Mouse (Mus musculus): ENCODE results near the gene Ncf4. TPM values are rescaled to one million over a fixed set of nuclear protein-coding genes. Genes with fewer than 3 reads are reported as not detected.

Gene Ncf4
- polyA plus RNA-seq (2015; fragmentation: Nextera tagmentation; extraction: Ambion mirVana): 9.0 and 9.2 TPM in 2 replicates

DNA sequence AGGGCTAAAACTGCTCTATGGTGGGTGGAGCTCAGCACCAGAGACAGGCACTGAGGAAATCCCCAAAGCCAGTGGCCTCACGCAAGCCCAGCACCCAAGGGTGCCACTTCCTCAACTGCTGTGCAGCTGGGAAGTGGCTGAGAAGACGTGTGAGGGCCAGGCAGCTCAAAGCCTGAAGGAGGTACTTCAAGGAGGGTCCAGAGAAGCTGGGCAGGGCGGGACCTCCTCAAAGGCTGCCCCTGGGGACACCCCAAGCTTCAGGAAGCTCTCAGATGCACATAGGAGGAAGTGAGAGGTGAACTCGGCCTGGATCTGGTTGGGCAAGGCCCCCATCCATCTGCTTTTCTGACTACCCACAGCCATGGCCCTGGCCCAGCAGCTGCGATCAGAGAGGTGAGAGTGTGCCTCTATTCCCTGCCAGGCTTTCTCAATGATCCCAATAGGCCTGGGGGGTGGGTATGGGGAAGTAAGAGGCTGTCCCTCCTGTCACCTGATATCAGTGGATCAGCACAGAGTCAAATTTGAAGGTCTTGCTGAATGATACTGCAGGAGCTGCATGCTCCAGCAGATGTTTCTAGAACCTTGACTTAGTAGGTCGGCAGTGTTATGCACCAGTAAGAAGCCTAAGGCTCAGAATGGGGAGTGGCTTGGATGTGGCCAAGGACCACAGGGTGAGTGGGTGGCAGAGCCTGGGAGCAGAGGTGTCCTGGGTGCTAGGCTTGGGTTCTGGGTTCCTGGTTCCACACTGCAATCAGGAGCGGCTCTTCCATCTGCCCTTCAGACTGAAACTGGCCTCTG is at the start of gene Ncf4:
Gene Ncf4, plus strand, starts transcription at position 107 of the 798 bp plus-strand sequence.
- H3K36me3 ChIP-seq: no peaks in the 10 kb centered on the region
- H3K27ac ChIP-seq: peak within 1 kb of the TSS; percentile 57; the same call in 1 of the 2 replicates
- H3K4me1 ChIP-seq: peaks cover 10% of the 10 kb centered on the region
- H3K9me3 ChIP-seq: no peaks in the 10 kb centered on the region
- no peak within 1 kb of the TSS for H3K9ac ChIP-seq
- H3K27me3 ChIP-seq (replicated peaks): no peaks in the 10 kb centered on the region
- ATAC-seq (ENCODE audit: insufficient read depth, low FRiP score, low read depth): no peak
- H3K4me2 ChIP-seq: no peak within 1 kb of the TSS
- H3K4me3 ChIP-seq (replicated peaks): no peak within 1 kb of the TSS
- 60% methylated on average over 7 of the region's 7 CpGs for WGBS

- no peak overlapping the region for H3K4me3 ChIP-seq (replicated peaks)
- no peak overlapping the region for H3K9ac ChIP-seq
- ATAC-seq (ENCODE audit: insufficient read depth, low FRiP score, low read depth): no peak
- H3K27me3 ChIP-seq (replicated peaks): 0 out of 2 replicates have a peak, but pooled peaks cover 2% of the 10 kb centered on the region
- H3K27ac ChIP-seq: no peak overlapping the region
- no peaks in the 10 kb centered on the region for H3K9me3 ChIP-seq
- no peaks in the 10 kb centered on the region for H3K4me1 ChIP-seq
- 70% methylated on average over 28 of the region's 28 CpGs for WGBS
- H3K36me3 ChIP-seq: no peaks in the 10 kb centered on the region
- H3K4me2 ChIP-seq: no peak overlapping the region
Measured at GRCm38 (mm10) chr15:78195096-78195880, 49.3 kb upstream of the Ncf4 start.

GRCm38 (mm10) chr15:78204053-78204847 is 40.4 kb upstream of the Ncf4 start:
- H3K4me1 ChIP-seq: no peaks in the 10 kb centered on the region
- H3K27ac ChIP-seq: no peak overlapping the region
- H3K27me3 ChIP-seq (replicated peaks): peaks cover 37% of the 10 kb centered on the region
- no peaks in the 10 kb centered on the region for H3K36me3 ChIP-seq
- H3K9ac ChIP-seq: no peak overlapping the region
- peak overlapping the region; percentile 28 for H3K4me3 ChIP-seq (replicated peaks)
- 2% methylated on average over 41 of the region's 41 CpGs for WGBS
- no peak for ATAC-seq (ENCODE audit: insufficient read depth, low FRiP score, low read depth)
- H3K9me3 ChIP-seq: no peaks in the 10 kb centered on the region
- peak overlapping the region; percentile 59 for H3K4me2 ChIP-seq

DNA sequence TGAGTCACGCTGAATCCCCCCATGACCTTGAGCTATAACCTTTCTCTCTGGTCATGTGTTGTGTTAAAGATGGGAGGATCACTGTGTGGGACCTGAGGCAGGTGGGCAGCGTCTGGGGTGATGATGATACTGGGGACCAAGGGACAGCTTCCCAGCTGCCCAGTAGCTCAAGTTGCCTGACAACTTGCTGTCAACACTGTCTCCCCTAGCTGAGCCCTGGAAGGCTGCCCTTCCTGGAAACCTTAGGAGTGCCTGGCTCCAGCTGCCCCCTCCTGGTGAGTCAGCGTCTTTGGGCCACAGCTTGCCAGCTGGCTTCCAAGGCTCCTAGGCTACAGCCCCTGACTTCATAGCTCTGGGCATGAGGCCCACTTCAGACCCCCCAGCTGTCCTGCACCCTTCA is 39.4 kb upstream of the Ncf4 start:
- Histone ChIP-seq H3K4me3 (replicated peaks) (no peak overlapping the region), H3K9me3 (no peaks in the 10 kb centered on the region), H3K36me3 (no peaks in the 10 kb centered on the region), H3K9ac (no peak overlapping the region), H3K27me3 (replicated peaks) (peaks cover 36% of the 10 kb centered on the region), H3K4me2 (no peak overlapping the region), H3K4me1 (no peaks in the 10 kb centered on the region), H3K27ac (no peak overlapping the region)
- no peak for ATAC-seq (ENCODE audit: insufficient read depth, low FRiP score, low read depth)
- WGBS: 44% methylated on average over 3 of the region's 3 CpGs

- no peak for ATAC-seq (ENCODE audit: insufficient read depth, low FRiP score, low read depth)
- Histone ChIP-seq H3K4me2 (no peak within 1 kb of the TSS), H3K4me1 (no peaks in the 10 kb centered on the region), H3K9me3 (no peaks in the 10 kb centered on the region), H3K9ac (no peak within 1 kb of the TSS), H3K36me3 (no peaks in the 10 kb centered on the region), H3K4me3 (replicated peaks) (no peak within 1 kb of the TSS), H3K27me3 (replicated peaks) (peaks cover 35% of the 10 kb centered on the region), H3K27ac (no peak within 1 kb of the TSS)
- WGBS: 90% methylated on average over 7 of the region's 7 CpGs
Measured at GRCm38 (mm10) chr15:78206312-78206711, 38.3 kb upstream of the Ncf4 start, which contains the start of gene Pvalb. Gene Pvalb, minus strand, starts transcription at chr15:78206400.

DNA sequence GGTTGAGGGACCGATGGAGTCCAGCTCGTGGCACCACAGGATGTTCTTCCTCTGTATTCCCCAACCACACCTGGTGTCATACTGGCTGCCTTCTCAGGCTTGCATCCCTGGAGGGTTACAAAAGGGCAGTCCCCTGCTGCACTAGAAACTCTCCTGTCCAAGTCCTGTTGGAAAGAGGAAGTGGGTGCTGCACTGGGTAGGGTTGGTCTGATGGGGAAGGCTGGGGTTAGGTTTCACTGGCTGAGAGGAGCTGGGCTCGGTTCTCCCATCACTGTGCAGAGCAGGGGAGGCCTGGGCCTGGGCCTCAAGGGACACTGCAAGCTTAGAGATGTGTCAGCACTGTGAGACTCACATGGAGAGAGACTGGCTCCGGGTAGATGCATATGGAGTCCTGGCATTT is 34.4 kb upstream of the Ncf4 start:
- H3K27me3 ChIP-seq (replicated peaks): peaks cover 7% of the 10 kb centered on the region
- H3K4me3 ChIP-seq (replicated peaks): no peak overlapping the region
- no peak overlapping the region for H3K27ac ChIP-seq
- no peaks in the 10 kb centered on the region for H3K9me3 ChIP-seq
- WGBS: 79% methylated on average over 4 of the region's 4 CpGs
- H3K4me1 ChIP-seq: no peaks in the 10 kb centered on the region
- H3K36me3 ChIP-seq: no peaks in the 10 kb centered on the region
- no peak overlapping the region for H3K9ac ChIP-seq
- no peak overlapping the region for H3K4me2 ChIP-seq
- no peak for ATAC-seq (ENCODE audit: insufficient read depth, low FRiP score, low read depth)

DNA sequence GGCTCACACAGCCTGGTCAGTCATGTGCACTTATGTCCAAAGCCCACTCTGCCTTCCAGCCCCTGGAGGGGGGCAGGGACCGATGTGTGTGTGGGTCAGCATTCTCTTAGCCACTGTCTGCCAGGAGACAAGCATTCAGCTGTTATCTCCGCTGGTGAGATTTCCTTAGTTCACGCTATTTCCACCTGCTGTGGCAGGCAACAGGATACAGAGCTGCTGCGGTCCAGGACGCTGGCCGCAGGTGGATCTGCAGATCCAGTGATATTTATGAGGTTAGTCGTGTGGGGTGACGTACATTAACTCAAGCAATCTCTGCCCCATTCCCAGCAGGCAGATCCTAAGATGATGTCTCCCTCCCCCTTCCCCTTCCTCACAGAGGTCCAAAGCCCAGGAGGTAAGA is 33.2 kb upstream of the Ncf4 start:
- H3K4me2 ChIP-seq: no peak overlapping the region
- no peak overlapping the region for H3K9ac ChIP-seq
- H3K27ac ChIP-seq: no peak overlapping the region
- H3K4me1 ChIP-seq: no peaks in the 10 kb centered on the region
- no peaks in the 10 kb centered on the region for H3K27me3 ChIP-seq (replicated peaks)
- H3K36me3 ChIP-seq: no peaks in the 10 kb centered on the region
- ATAC-seq (ENCODE audit: insufficient read depth, low FRiP score, low read depth): no peak
- WGBS: 75% methylated on average over 8 of the region's 8 CpGs
- no peak overlapping the region for H3K4me3 ChIP-seq (replicated peaks)
- no peaks in the 10 kb centered on the region for H3K9me3 ChIP-seq

DNA sequence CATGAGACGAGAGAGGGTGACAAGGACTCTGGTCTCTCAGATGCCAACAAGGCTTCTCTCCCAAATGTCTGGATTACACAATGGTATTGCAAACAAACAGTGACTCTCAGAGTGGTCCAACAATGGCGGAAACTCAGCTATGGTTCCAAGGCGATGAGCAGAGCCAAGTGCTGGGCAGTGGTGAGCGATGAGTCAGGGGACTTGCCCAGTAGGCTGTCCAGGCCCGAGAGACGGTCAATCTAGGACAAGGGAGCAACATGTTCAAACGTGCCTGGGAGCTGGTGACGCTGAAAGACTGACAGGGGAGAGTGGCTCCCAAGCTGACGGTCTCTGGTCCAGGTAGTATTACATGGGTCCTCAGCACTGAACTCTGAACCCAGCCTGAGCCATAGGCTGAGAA is 29.3 kb upstream of the Ncf4 start:
- H3K27ac ChIP-seq: no peak overlapping the region
- no peak overlapping the region for H3K4me3 ChIP-seq (replicated peaks)
- no peak overlapping the region for H3K9ac ChIP-seq
- H3K36me3 ChIP-seq: no peaks in the 10 kb centered on the region
- H3K4me1 ChIP-seq: no peaks in the 10 kb centered on the region
- 79% methylated on average over 9 of the region's 9 CpGs for WGBS
- H3K9me3 ChIP-seq: no peaks in the 10 kb centered on the region
- no peaks in the 10 kb centered on the region for H3K27me3 ChIP-seq (replicated peaks)
- no peak for ATAC-seq (ENCODE audit: insufficient read depth, low FRiP score, low read depth)
- H3K4me2 ChIP-seq: no peak overlapping the region

DNA sequence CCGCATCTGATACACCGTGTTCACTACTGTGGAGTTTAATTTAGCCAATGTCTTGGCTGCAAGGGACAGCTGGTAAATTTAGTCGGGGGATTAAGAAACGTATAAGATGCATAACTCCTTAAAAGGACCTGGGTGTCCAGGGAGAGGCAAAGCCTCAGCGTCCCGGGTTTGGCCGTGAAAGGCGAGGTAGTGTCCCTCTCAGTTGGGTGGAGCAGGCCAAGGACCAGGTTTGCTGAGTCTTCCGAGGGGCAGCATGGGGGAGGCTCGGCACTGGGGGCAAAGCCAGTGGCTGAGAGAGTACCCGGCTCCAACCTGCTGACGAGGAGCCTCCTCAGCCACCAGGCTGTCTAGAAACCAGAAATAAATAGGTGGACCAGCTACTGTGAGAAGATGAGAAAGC is 16.8 kb upstream of the Ncf4 start:
- no peak overlapping the region for H3K27ac ChIP-seq
- no peak overlapping the region for H3K9ac ChIP-seq
- H3K4me1 ChIP-seq: no peaks in the 10 kb centered on the region
- H3K36me3 ChIP-seq: no peaks in the 10 kb centered on the region
- H3K4me2 ChIP-seq: no peak overlapping the region
- no peak overlapping the region for H3K4me3 ChIP-seq (replicated peaks)
- no peaks in the 10 kb centered on the region for H3K9me3 ChIP-seq
- 73% methylated on average over 12 of the region's 12 CpGs for WGBS
- H3K27me3 ChIP-seq (replicated peaks): no peaks in the 10 kb centered on the region
- no peak for ATAC-seq (ENCODE audit: insufficient read depth, low FRiP score, low read depth)

DNA sequence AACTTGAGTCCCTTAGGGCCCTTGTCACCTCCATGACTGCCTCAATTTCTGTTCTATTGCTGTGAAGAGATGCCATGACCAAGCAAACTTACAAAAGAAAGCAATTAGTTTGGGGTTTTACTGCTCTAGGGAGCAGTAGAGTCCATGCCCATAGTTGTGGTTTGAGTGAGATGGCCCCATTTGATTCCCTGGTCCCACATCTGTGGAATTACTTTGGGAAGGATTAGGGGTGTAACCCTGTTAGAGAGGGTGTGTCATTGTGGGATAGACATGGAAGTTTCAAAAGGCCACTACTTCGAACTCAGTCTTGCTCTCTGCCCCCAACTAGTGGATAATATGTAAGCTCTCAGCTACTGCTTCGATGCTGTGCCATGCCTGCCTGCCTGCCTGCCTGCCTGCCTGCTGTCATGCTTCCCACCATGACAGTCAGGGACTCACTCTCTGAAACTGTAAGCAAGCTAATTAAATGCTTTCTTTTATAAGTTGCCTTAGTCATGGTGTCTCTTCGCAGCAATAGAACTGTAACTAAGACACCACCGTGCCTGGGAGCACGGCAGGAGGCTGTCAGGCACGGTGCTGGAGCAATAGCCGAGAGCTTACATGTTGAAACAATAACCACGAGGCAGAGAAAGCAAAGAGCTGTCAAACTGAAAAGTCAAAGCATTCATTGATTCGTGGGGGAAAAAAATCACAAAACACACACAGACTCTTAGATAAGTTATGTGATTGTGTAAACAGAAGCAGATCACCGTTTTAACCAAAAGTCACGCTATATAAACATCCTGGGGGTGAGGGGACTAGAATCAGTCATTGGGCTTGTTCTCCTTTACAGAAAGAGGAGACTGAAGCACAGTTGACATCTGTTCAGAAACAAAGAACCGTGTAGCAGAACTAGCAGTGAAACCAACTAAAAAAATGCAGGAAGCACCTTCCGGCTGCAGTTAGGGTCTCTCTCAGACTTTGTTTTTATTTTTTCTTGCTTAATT is 13.0 kb upstream of the Ncf4 start:
- no peak for ATAC-seq (ENCODE audit: insufficient read depth, low FRiP score, low read depth)
- Histone ChIP-seq H3K4me1 (no peaks in the 10 kb centered on the region), H3K27me3 (replicated peaks) (0 out of 2 replicates have a peak, but pooled peaks cover 3% of the 10 kb centered on the region), H3K9ac (no peak overlapping the region), H3K27ac (no peak overlapping the region), H3K4me2 (peak overlapping the region; percentile 37; the same call in 1 of the 2 replicates), H3K36me3 (no peaks in the 10 kb centered on the region), H3K9me3 (no peaks in the 10 kb centered on the region), H3K4me3 (replicated peaks) (no peak overlapping the region)
- 13% methylated on average over 13 of the region's 13 CpGs for WGBS

Measured in stomach, embryonic 15.5 days (tissue).